Mouse (Mus musculus) olfactory bulb, adult 2 months (tissue): Measurements from ENCODE around the gene Atp6v0b.

Source experiments
- CTCF ChIP-seq: fragments of 200-500 bp; IDR thresholded peaks from 2 replicates; pipeline ENCODE4 v1.5.1; 2012; ENCODE audit warnings: low read depth, mild to moderate bottlenecking, low read length, moderate library complexity; ENCODE audit not compliant: insufficient read depth
- POLR2A ChIP-seq: fragments of 200-500 bp; IDR thresholded peaks from 2 replicates; pipeline ENCODE4 v1.6.1; 2012; ENCODE audit warnings: mild to moderate bottlenecking, low read depth, low read length, moderate library complexity; ENCODE audit not compliant: insufficient read depth

- TF ChIP-seq CTCF (no peak), POLR2A (no peak; the same call in 1 of the 2 replicates)
Observed at GRCm38 (mm10) chr4:117882701-117883691, 4.1 kb downstream of the Atp6v0b start, which contains the start of gene B4galt2.
